Mouse (Mus musculus): ENCODE data around the gene Cdk5.

GRCm38 (mm10) chr5:24385374-24385773, 38.0 kb downstream of the Cdk5 start:
- TF ChIP-seq CTCF (IDR thresholded peaks at IDR 0.05; ENCODE audit: borderline replicate concordance, extremely low read depth, insufficient read depth, insufficient read length) = no peak
- no peak for TF ChIP-seq POLR2A (IDR thresholded peaks at IDR 0.05; ENCODE audit: borderline replicate concordance, extremely low read depth, insufficient read depth, insufficient read length, poor library complexity, severe bottlenecking)

All from brain, embryonic 14.5 days (tissue).